Mouse (Mus musculus) granulocyte monocyte progenitor cell, adult 5-6 weeks (primary cell): ENCODE results near the gene Csf2rb2. TPM values are rescaled to one million over a fixed set of nuclear protein-coding genes. Genes with fewer than 3 reads are reported as not detected.

Source experiments
- total RNA-seq, 2 experiments: library from RNA; stranded (forward) in 1 of 2; stranded (reverse) in 1 of 2; fragments of 200-712, 200-1000 nt in 1 of 2; fragments of >200 nt in 1 of 2; fragmentation: Nextera tagmentation in 1 of 2; gene quantifications; 2 replicates each; pipeline ENCODE4 v1.2.3; 2014 to 2017

Csf2rb2 gene
- total RNA-seq, 2 experiments from 2014 or later, result 1.6 to 10.7 TPM

Other genes starting within 250 kb of the Csf2rb2 start
- gene Cacng2, start 185.7 kb downstream of the Csf2rb2 start, total RNA-seq (2014; fragmentation: Nextera tagmentation), result not detected in 2 replicates
- gene Cacng2, start 185.7 kb downstream of the Csf2rb2 start, total RNA-seq (2017), result not detected in 2 replicates
- 53.3 and 75.4 TPM in 2 replicates for gene Ift27, start 131.6 kb downstream of the Csf2rb2 start, total RNA-seq (2014; fragmentation: Nextera tagmentation)
- gene Ift27, start 131.6 kb downstream of the Csf2rb2 start, total RNA-seq (2017), result 10.8 and 16.3 TPM in 2 replicates
- gene Pvalb, start 99.3 kb downstream of the Csf2rb2 start, total RNA-seq (2014; fragmentation: Nextera tagmentation), result not detected in 2 replicates
- not detected in 2 replicates for gene Pvalb, start 99.3 kb downstream of the Csf2rb2 start, total RNA-seq (2017)
- 122 and 173 TPM in 2 replicates for gene Ncf4, start 60.9 kb downstream of the Csf2rb2 start, total RNA-seq (2014; fragmentation: Nextera tagmentation)
- gene Ncf4, start 60.9 kb downstream of the Csf2rb2 start, total RNA-seq (2017), result 73.5 and 77.6 TPM in 2 replicates
- 90.5 and 114 TPM in 2 replicates for gene Csf2rb, start 20.0 kb upstream of the Csf2rb2 start, total RNA-seq (2014; fragmentation: Nextera tagmentation)
- 57.3 and 137 TPM in 2 replicates for gene Csf2rb, start 20.0 kb upstream of the Csf2rb2 start, total RNA-seq (2017)
- not detected in 2 replicates for gene Tex33, start 90.2 kb upstream of the Csf2rb2 start, total RNA-seq (2014; fragmentation: Nextera tagmentation)
- not detected in 2 replicates for gene Tex33, start 90.2 kb upstream of the Csf2rb2 start, total RNA-seq (2017)
- 18.7 and 29.9 TPM in 2 replicates for gene Tst, start 100.2 kb upstream of the Csf2rb2 start, total RNA-seq (2014; fragmentation: Nextera tagmentation)
- gene Tst, start 100.2 kb upstream of the Csf2rb2 start, total RNA-seq (2017), result 12.6 and 16.5 TPM in 2 replicates
- gene Mpst, start 100.7 kb upstream of the Csf2rb2 start, total RNA-seq (2014; fragmentation: Nextera tagmentation), result 8.4 and 9.1 TPM in 2 replicates
- gene Mpst, start 100.7 kb upstream of the Csf2rb2 start, total RNA-seq (2017), result 26.2 and 30.2 TPM in 2 replicates
- gene Kctd17, start 122.8 kb upstream of the Csf2rb2 start, total RNA-seq (2014; fragmentation: Nextera tagmentation), result 13.0 and 27.4 TPM in 2 replicates
- gene Kctd17, start 122.8 kb upstream of the Csf2rb2 start, total RNA-seq (2017), result 8.3 and 15.4 TPM in 2 replicates
- not detected in 2 replicates for gene Tmprss6, start 162.9 kb upstream of the Csf2rb2 start, total RNA-seq (2014; fragmentation: Nextera tagmentation)
- not detected in 2 replicates for gene Tmprss6, start 162.9 kb upstream of the Csf2rb2 start, total RNA-seq (2017)
- not detected in 2 replicates for gene Il2rb, start 189.6 kb upstream of the Csf2rb2 start, total RNA-seq (2014; fragmentation: Nextera tagmentation)
- gene Il2rb, start 189.6 kb upstream of the Csf2rb2 start, total RNA-seq (2017), result not detected in 2 replicates
- 8.1 and 9.1 TPM in 2 replicates for gene C1qtnf6, start 225.7 kb upstream of the Csf2rb2 start, total RNA-seq (2014; fragmentation: Nextera tagmentation)
- 1.0 and 1.5 TPM in 2 replicates for gene C1qtnf6, start 225.7 kb upstream of the Csf2rb2 start, total RNA-seq (2017)
- not detected in 2 replicates for gene Sstr3, start 239.0 kb upstream of the Csf2rb2 start, total RNA-seq (2014; fragmentation: Nextera tagmentation)
- not detected in 2 replicates for gene Sstr3, start 239.0 kb upstream of the Csf2rb2 start, total RNA-seq (2017)